Comparison of ENCODE assay signal across 26 mouse cellular contexts in the genomic region with DNA sequence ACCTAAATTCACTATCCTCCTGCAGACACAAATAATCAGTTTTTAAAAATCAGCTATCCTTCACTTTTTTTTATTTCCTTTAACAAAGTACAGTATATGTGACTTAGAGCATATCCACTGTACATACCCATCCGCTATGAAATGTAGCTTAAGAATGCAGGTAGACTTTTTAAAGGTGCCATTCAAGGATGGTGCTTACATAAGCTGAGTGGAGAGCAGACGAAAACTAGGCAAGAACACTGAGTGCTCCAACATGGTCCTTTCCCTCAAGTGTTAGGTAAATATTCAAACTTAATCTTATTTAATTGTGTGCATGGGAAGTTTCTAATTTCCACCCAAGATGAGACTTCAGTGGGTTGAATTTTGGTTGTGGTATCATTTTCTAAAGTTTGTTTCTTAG.
"Had no signal": no experiment of that assay in that cellular context is flagged by ENCODE, and none has a peak within 500 bp of the region (broad histone marks: within the 10 kb centered on the region; RNA-seq: fewer than 3 reads in every experiment).

No protein-coding gene starts in this region.

- ATAC-seq: forebrain, postnatal 0 days; hindbrain, postnatal 0 days; intestine, embryonic 16.5 days had no signal

- H3K9me3 ChIP-seq: heart, embryonic 13.5 days; heart, embryonic 15.5 days; hindbrain, embryonic 13.5 days; hindbrain, embryonic 15.5 days; kidney, embryonic 15.5 days; limb, embryonic 13.5 days; limb, embryonic 15.5 days had no signal

- H3K9ac ChIP-seq: forebrain, postnatal 0 days; heart, embryonic 13.5 days; heart, embryonic 15.5 days; hindbrain, embryonic 13.5 days; hindbrain, embryonic 15.5 days; kidney, embryonic 15.5 days; limb, embryonic 13.5 days; limb, embryonic 15.5 days had no signal

- H3K27ac ChIP-seq: heart, adult 2 months; heart, embryonic 13.5 days; heart, embryonic 15.5 days; hindbrain, embryonic 13.5 days; hindbrain, embryonic 15.5 days; hindbrain, postnatal 0 days; kidney, embryonic 15.5 days; kidney, postnatal 0 days; limb, embryonic 13.5 days; limb, embryonic 15.5 days had no signal

- H3K27me3 ChIP-seq: heart, embryonic 13.5 days; heart, embryonic 15.5 days; hindbrain, embryonic 13.5 days; hindbrain, embryonic 15.5 days; kidney, embryonic 15.5 days; limb, embryonic 13.5 days; limb, embryonic 15.5 days had no signal

- H3K4me1 ChIP-seq: heart, embryonic 13.5 days; heart, embryonic 15.5 days; hindbrain, embryonic 13.5 days; hindbrain, embryonic 15.5 days; kidney, embryonic 15.5 days; limb, embryonic 13.5 days; limb, embryonic 15.5 days had no signal

- H3K4me2 ChIP-seq: heart, embryonic 11.5 days; heart, embryonic 13.5 days; heart, embryonic 15.5 days; hindbrain, embryonic 13.5 days; hindbrain, embryonic 15.5 days; kidney, embryonic 15.5 days; limb, embryonic 13.5 days; limb, embryonic 15.5 days had no signal

- DNase-seq: forebrain, postnatal 0 days; gastrocnemius, postnatal 14 days; gastrocnemius, postnatal 36 days; heart, adult 11 months; heart, adult 2 months; heart, postnatal 14 days; heart, postnatal 36 days; kidney, adult 11 months; kidney, adult 2 months; kidney, adult 9 months; kidney, postnatal 14 days; kidney, postnatal 36 days; layer of hippocampus, adult 9-11 months; layer of hippocampus, postnatal 36 days; left cerebral cortex, postnatal 4 days had no signal

- H3K4me3 ChIP-seq: heart, adult 2 months; heart, embryonic 13.5 days; heart, embryonic 15.5 days; hindbrain, embryonic 13.5 days; hindbrain, embryonic 15.5 days; kidney, embryonic 15.5 days; limb, embryonic 13.5 days; limb, embryonic 15.5 days had no signal
